11 mouse cellular contexts compared by ENCODE assay signal in genomic region chr17:70363561-70363960, GRCm38 (mm10).
DNase-seq lines count a peak whose midpoint lies in the region; ATAC-seq lines count a peak whose summit lies in the region.
"Had no signal": no experiment of that assay in that cellular context is flagged by ENCODE, and none has a peak within 500 bp of the region (broad histone marks: within the 10 kb centered on the region; RNA-seq: fewer than 3 reads in every experiment).

No protein-coding gene starts in this region.

- H3K4me1 ChIP-seq in midbrain, embryonic 16.5 days (ENCODE audit: control insufficient read depth, insufficient read depth, low read length): no peaks in the 10 kb centered on the region; the same call in 1 of the 2 replicates
- H3K4me1 ChIP-seq in midbrain, embryonic 10.5 days: no peaks in the 10 kb centered on the region
- no peaks in the 10 kb centered on the region for H3K4me1 ChIP-seq in kidney, embryonic 16.5 days (ENCODE audit: insufficient read depth, low read length)
- H3K4me1 ChIP-seq in liver, embryonic 12.5 days: no peaks in the 10 kb centered on the region
- H3K4me1 ChIP-seq: heart, embryonic 15.5 days; liver, embryonic 15.5 days had no signal

- H3K4me2 ChIP-seq in midbrain, embryonic 16.5 days (ENCODE audit: low read length): no peak overlapping the region
- no peak overlapping the region for H3K4me2 ChIP-seq in kidney, embryonic 16.5 days (replicated peaks; ENCODE audit: low read depth, low read length)
- no peak overlapping the region for H3K4me2 ChIP-seq in liver, embryonic 12.5 days
- H3K4me2 ChIP-seq: heart, embryonic 15.5 days; liver, embryonic 15.5 days had no signal

- WGBS in midbrain, embryonic 16.5 days: 50% methylated on average over 3 of the region's 3 CpGs
- 76% methylated on average over 3 of the region's 3 CpGs for WGBS in midbrain, embryonic 10.5 days
- WGBS in kidney, embryonic 16.5 days: 63% methylated on average over 3 of the region's 3 CpGs
- 62% methylated on average over 3 of the region's 3 CpGs for WGBS in liver, embryonic 12.5 days (ENCODE audit: insufficient replicate concordance)

- H3K9ac ChIP-seq in midbrain, embryonic 16.5 days (ENCODE audit: low read depth, low read length): no peak overlapping the region
- no peak overlapping the region for H3K9ac ChIP-seq in kidney, embryonic 16.5 days (replicated peaks; ENCODE audit: low read length)
- no peak overlapping the region for H3K9ac ChIP-seq in liver, embryonic 12.5 days
- H3K9ac ChIP-seq: heart, embryonic 15.5 days; liver, embryonic 15.5 days had no signal

- no peak for DNase-seq in midbrain, embryonic 10.5 days (ENCODE audit: low spot score)
- peak; percentile 76 to 82 for DNase-seq in cerebellum, postnatal 36 days
- peak; percentile 66 for DNase-seq in left cerebral cortex, adult 11 months (ENCODE audit: low spot score)
- peak; percentile 32 for DNase-seq in right cerebral cortex, postnatal 4 days
- no peak for DNase-seq in adipocyte (ENCODE audit: low spot score)
- DNase-seq: kidney, postnatal 14 days had no signal

- no peaks in the 10 kb centered on the region for H3K9me3 ChIP-seq in midbrain, embryonic 16.5 days (replicated peaks; ENCODE audit: control insufficient read depth, low read length, poor library complexity, severe bottlenecking)
- H3K9me3 ChIP-seq in midbrain, embryonic 10.5 days (replicated peaks): no peaks in the 10 kb centered on the region
- H3K9me3 ChIP-seq in kidney, embryonic 16.5 days (ENCODE audit: low read length): no peaks in the 10 kb centered on the region
- H3K9me3 ChIP-seq in liver, embryonic 12.5 days (replicated peaks): no peaks in the 10 kb centered on the region
- H3K9me3 ChIP-seq: heart, embryonic 15.5 days; liver, embryonic 15.5 days had no signal

- no peak overlapping the region for H3K27ac ChIP-seq in midbrain, embryonic 16.5 days (ENCODE audit: low read length)
- H3K27ac ChIP-seq in midbrain, embryonic 10.5 days (replicated peaks): no peak overlapping the region
- H3K27ac ChIP-seq in kidney, embryonic 16.5 days (ENCODE audit: low read length): no peak overlapping the region
- H3K27ac ChIP-seq in liver, embryonic 12.5 days: no peak overlapping the region
- H3K27ac ChIP-seq: heart, embryonic 15.5 days; liver, embryonic 15.5 days had no signal

- 0 out of 2 replicates have a peak, but pooled peaks have one; percentile 39 for ATAC-seq in midbrain, embryonic 16.5 days
- no peak for ATAC-seq in kidney, embryonic 16.5 days (ENCODE audit: low FRiP score, low TSS enrichment)
- no peak for ATAC-seq in liver, embryonic 12.5 days

- H3K27me3 ChIP-seq in midbrain, embryonic 16.5 days (ENCODE audit: control insufficient read depth, insufficient read depth, low read depth, low read length): no peaks in the 10 kb centered on the region
- no peaks in the 10 kb centered on the region for H3K27me3 ChIP-seq in midbrain, embryonic 10.5 days (ENCODE audit: low read depth, poor library complexity, severe bottlenecking)
- no peaks in the 10 kb centered on the region for H3K27me3 ChIP-seq in kidney, embryonic 16.5 days (ENCODE audit: insufficient read depth, low read length)
- no peaks in the 10 kb centered on the region for H3K27me3 ChIP-seq in liver, embryonic 12.5 days (replicated peaks)
- H3K27me3 ChIP-seq: heart, embryonic 15.5 days; liver, embryonic 15.5 days had no signal

- no peak overlapping the region for H3K4me3 ChIP-seq in midbrain, embryonic 16.5 days (ENCODE audit: low read depth, low read length)
- no peak overlapping the region for H3K4me3 ChIP-seq in midbrain, embryonic 10.5 days
- H3K4me3 ChIP-seq in kidney, embryonic 16.5 days (ENCODE audit: low read length): no peak overlapping the region
- no peak overlapping the region for H3K4me3 ChIP-seq in liver, embryonic 12.5 days
- H3K4me3 ChIP-seq: heart, embryonic 15.5 days; liver, embryonic 15.5 days had no signal

- H3K36me3 ChIP-seq in midbrain, embryonic 16.5 days (ENCODE audit: control insufficient read depth, insufficient read depth, low read length): no peaks in the 10 kb centered on the region
- H3K36me3 ChIP-seq in midbrain, embryonic 10.5 days: no peaks in the 10 kb centered on the region
- H3K36me3 ChIP-seq in kidney, embryonic 16.5 days (ENCODE audit: insufficient read depth, low read length): no peaks in the 10 kb centered on the region
- no peaks in the 10 kb centered on the region for H3K36me3 ChIP-seq in liver, embryonic 12.5 days
- H3K36me3 ChIP-seq: heart, embryonic 15.5 days; liver, embryonic 15.5 days had no signal

Comparison
In these comparisons a context has a peak if more than half of its experiments do, and no peak if none do; other contexts are left out.
1. DNase-seq: peak in cerebellum, postnatal 36 days (2 of 2), left cerebral cortex, adult 11 months (single experiment) and right cerebral cortex, postnatal 4 days (single experiment); none in midbrain, embryonic 10.5 days (single experiment) and adipocyte (single experiment).